Mouse (Mus musculus) neural tube, embryonic 14.5 days (tissue): ENCODE results near the gene Txndc11. TPM values are rescaled to one million over a fixed set of nuclear protein-coding genes. Genes with fewer than 3 reads are reported as not detected.
"Not testable (repeated sequence)": the region's sequence is repeated elsewhere in the genome, so short reads cannot be mapped to it uniquely, and the experiment has no call there.

Experiments used
- ATAC-seq: fragments of 200-750 bp; cut with Nextera tagmentation; 2 replicates; pipeline ENCODE4 v1.8.0; 2017; ENCODE audit warnings: low read depth, mild to moderate bottlenecking, moderate TSS enrichment, moderate library complexity
- H3K27ac ChIP-seq: fragments of 300-500 bp; sonication (generic); 2 replicates; pipeline ENCODE4 v1.5.1; 2014; ENCODE audit warnings: low read depth, mild to moderate bottlenecking, control low read depth, low read length, moderate library complexity, mixed read lengths
- H3K27me3 ChIP-seq: fragments of 300-500 bp; sonication (generic); 2 replicates; pipeline ENCODE4 v1.6.1; 2014; ENCODE audit warnings: low read length; ENCODE audit not compliant: control insufficient read depth, insufficient read depth
- H3K36me3 ChIP-seq: fragments of 300-500 bp; sonication (generic); 2 replicates; pipeline ENCODE4 v1.6.1; 2014; ENCODE audit warnings: low read length, mixed read lengths; ENCODE audit not compliant: control insufficient read depth, insufficient read depth
- H3K4me1 ChIP-seq: fragments of 300-500 bp; sonication (generic); 2 replicates; pipeline ENCODE4 v1.6.1; 2014; ENCODE audit warnings: low read length; ENCODE audit not compliant: control insufficient read depth, insufficient read depth
- H3K4me2 ChIP-seq: fragments of 300-500 bp; sonication (generic); 2 replicates; pipeline ENCODE4 v1.6.1; 2014; ENCODE audit warnings: mild to moderate bottlenecking, low read depth, low read length, control low read depth
- H3K4me3 ChIP-seq: fragments of 300-500 bp; sonication (generic); 2 replicates; pipeline ENCODE4 v1.5.1; 2014; ENCODE audit warnings: low read depth, low read length, control low read depth, mixed read lengths
- H3K9ac ChIP-seq: fragments of 300-500 bp; sonication (generic); replicated peaks from 2 replicates; pipeline ENCODE4 v1.6.1; 2014; ENCODE audit warnings: low read depth, mild to moderate bottlenecking, control low read depth, low read length, mixed read lengths
- H3K9me3 ChIP-seq: fragments of 300-500 bp; sonication (generic); 2 replicates; pipeline ENCODE4 v1.6.1; 2016; ENCODE audit warnings: low read length; ENCODE audit not compliant: control insufficient read depth
- WGBS: fragments of 180-500 bp; shearing (Covaris S2); extraction: QIAGEN DNeasy Blood & Tissue Kit; methylation state at CpG from one replicate; pipeline ENCODE4 v1.1.7; 2014; 5-methylcytosine and 5-hydroxymethylcytosine counted together
- polyA plus RNA-seq: library from polyadenylated mRNA; unstranded; fragments of >200 nt; fragmentation: Nextera tagmentation; extraction: Ambion mirVana; gene quantifications from 2 replicates; pipeline ENCODE4 v1.2.1, GENCODE M21; 2014

Txndc11 gene
- polyA plus RNA-seq, 1 experiment from 2014 or later = 33.0 TPM

DNA sequence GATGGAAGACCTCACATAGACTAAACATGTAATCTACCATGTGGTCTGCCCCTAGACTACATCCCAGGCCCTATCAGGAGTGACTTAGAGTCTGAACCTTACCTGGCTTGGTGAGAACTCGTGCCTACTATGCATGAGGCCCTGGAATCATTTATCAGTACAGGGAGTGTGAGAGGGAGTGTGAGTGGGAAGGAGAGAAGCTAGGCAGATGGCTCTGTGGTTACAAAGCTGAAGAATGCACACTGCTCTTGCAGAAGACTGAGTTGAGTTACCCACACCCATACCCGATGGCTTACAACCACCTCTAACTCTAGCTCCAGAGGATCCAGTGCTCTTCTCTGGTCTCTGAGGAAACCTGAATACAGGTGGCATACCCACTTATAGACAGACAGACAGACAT lies 32.0 kb upstream of the Txndc11 start:
- ATAC-seq = no peak

DNA sequence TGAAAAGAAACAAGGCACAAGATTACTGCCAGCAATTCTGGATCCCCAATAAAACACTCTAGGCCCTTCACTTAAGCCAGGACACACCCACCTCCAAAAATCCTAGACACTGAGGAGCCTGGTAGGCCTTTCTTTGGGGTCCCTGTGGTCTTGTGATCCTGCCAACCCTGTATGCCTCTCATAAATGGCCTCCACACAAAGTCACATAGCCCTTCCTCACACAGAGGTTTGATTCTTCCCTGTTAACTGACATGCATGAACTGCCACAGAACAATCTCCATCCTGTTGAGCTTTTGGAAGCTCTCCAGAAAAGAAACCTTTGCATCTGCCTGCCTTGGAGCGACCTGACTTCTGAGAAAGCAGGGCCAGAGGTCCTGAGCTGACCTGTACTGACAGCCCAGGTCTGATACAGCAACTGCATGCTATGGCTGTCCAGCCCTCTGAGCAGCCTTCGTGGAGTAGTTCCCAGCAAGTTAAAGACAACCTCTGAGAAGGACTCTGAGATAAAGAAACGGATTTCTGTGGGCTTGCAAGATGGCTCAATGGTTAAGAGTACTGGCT lies 30.3 kb upstream of the Txndc11 start:
- Histone ChIP-seq H3K4me3 (no peak overlapping the region), H3K27me3 (no peaks in the 10 kb centered on the region), H3K4me1 (no peaks in the 10 kb centered on the region), H3K4me2 (no peak overlapping the region), H3K27ac (no peak overlapping the region), H3K9ac (no peak overlapping the region), H3K9me3 (no peaks in the 10 kb centered on the region), H3K36me3 (no peaks in the 10 kb centered on the region; the same call in 1 of the 2 replicates)
- WGBS = 75% methylated on average over 3 of the region's 3 CpGs
- ATAC-seq = no peak

More for the DNA sequence above, 32.0 kb upstream of the Txndc11 start:
- Histone ChIP-seq H3K4me3 (no peak overlapping the region), H3K27ac (no peak overlapping the region), H3K9me3 (no peaks in the 10 kb centered on the region), H3K36me3 (no peaks in the 10 kb centered on the region; the same call in 1 of the 2 replicates), H3K4me2 (no peak overlapping the region), H3K9ac (no peak overlapping the region), H3K27me3 (no peaks in the 10 kb centered on the region), H3K4me1 (no peaks in the 10 kb centered on the region)
- WGBS = 93% methylated on average over 2 of the region's 2 CpGs

- H3K4me2 ChIP-seq, H3K4me3 ChIP-seq, H3K4me1 ChIP-seq, H3K27ac ChIP-seq, H3K27me3 ChIP-seq, H3K9ac ChIP-seq, ATAC-seq, H3K9me3 ChIP-seq: not testable (repeated sequence)
- WGBS = 76% methylated on average over 1 of the region's 3 CpGs
- peaks cover 31% of the 10 kb centered on the region for H3K36me3 ChIP-seq
Observed at GRCm38 (mm10) chr16:11157721-11158120, 23.3 kb upstream of the Txndc11 start.

DNA sequence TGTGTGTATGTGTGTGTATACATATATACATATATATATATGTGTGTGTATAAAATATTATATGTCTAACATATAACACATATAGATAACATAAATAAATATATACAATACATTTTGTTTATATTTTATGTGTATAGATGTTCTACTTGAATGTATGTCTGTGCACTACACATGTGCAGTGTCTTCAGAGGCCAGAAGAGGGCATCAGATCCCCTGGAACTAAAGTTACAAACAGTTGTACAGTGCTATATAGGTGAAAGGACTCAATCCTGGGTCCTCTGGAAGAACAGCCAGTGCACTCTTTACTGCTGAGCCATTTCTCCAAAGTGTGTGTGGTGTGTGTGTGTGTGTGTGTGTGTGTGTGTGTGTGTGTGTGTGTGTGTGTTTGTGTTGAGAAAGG lies 20.1 kb upstream of the Txndc11 start:
- H3K4me3 ChIP-seq = no peak overlapping the region
- ATAC-seq = no peak
- H3K27ac ChIP-seq = no peak overlapping the region
- no peaks in the 10 kb centered on the region for H3K9me3 ChIP-seq
- H3K36me3 ChIP-seq = peaks cover 39% of the 10 kb centered on the region
- no peaks in the 10 kb centered on the region for H3K4me1 ChIP-seq
- H3K4me2 ChIP-seq = no peak overlapping the region
- no peak overlapping the region for H3K9ac ChIP-seq
- no peaks in the 10 kb centered on the region for H3K27me3 ChIP-seq

GRCm38 (mm10) chr16:11143706-11144483 lies 9.4 kb upstream of the Txndc11 start:
- not testable (repeated sequence) for H3K27ac ChIP-seq, ATAC-seq, H3K4me1 ChIP-seq, H3K4me2 ChIP-seq, H3K9me3 ChIP-seq, H3K9ac ChIP-seq, H3K4me3 ChIP-seq, H3K27me3 ChIP-seq
- peaks cover 40% of the 10 kb centered on the region for H3K36me3 ChIP-seq
- 20% methylated on average over 53 of the region's 56 CpGs for WGBS

- Histone ChIP-seq H3K27ac (peak overlapping the region; percentile 89), H3K36me3 (peaks cover 12% of the 10 kb centered on the region; the same call in 1 of the 2 replicates), H3K4me3 (peak overlapping the region; percentile 96), H3K4me2 (peak overlapping the region; percentile 65), H3K27me3 (no peaks in the 10 kb centered on the region), H3K4me1 (peaks cover 22% of the 10 kb centered on the region), H3K9ac (peak overlapping the region; percentile 90), H3K9me3 (no peaks in the 10 kb centered on the region)
- ATAC-seq = no peak; the same call in none of the 2 replicates
- WGBS = under 1% methylated on average over 34 of the region's 34 CpGs
Observed at GRCm38 (mm10) chr16:11133476-11134347, 738 bp downstream of the Txndc11 start.

DNA sequence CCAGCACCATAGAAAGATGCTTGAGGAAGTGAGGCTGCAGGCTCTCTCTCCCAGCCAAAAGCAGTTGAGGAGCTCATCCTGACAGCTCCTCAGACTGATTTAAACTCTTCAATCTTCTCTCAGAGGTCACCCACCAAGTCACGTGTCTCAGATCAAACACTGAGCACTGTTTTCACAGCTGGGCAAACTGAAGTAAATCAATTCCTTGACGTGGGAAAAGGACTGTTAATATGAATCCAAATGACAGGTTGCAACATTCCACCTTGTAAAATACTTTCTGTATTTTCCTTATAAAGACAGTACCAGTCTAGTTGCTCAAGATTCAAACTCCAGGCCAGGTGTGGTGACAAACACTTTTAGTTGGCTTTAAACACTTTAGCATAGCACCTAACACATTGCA lies 1.6 kb downstream of the Txndc11 start:
- 9% methylated on average over 2 of the region's 2 CpGs for WGBS
- peak overlapping the region; percentile 65 for H3K4me2 ChIP-seq
- H3K27ac ChIP-seq = no peak overlapping the region
- H3K4me3 ChIP-seq = peak overlapping the region; percentile 96
- peaks cover 22% of the 10 kb centered on the region for H3K4me1 ChIP-seq
- H3K9me3 ChIP-seq = no peaks in the 10 kb centered on the region
- H3K9ac ChIP-seq = no peak overlapping the region; the same call in 1 of the 2 replicates
- no peak for ATAC-seq
- H3K27me3 ChIP-seq = no peaks in the 10 kb centered on the region
- peaks cover 14% of the 10 kb centered on the region; the same call in 1 of the 2 replicates for H3K36me3 ChIP-seq

DNA sequence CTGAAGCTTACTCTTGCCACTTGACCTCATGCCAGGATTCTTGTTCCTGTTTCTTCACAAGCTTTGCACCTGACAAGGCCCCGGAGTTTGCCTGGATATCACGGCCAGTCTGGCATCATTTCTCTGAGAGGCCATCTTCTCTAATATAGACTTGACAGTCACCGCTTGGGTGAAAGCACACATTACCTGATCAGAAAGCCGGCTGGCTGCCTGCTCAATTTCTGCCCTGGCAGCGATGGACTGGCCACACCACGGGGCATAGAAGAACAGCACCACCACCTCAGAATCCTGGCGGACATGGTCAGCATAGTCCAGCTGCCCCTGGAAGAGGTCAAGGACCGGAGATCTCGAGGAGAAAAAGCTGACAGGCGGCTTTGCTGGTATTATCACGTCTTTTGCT lies 6.1 kb downstream of the Txndc11 start:
- 90% methylated on average over 11 of the region's 11 CpGs for WGBS
- H3K27me3 ChIP-seq = no peaks in the 10 kb centered on the region
- ATAC-seq = no peak

More for the DNA sequence above, 6.1 kb downstream of the Txndc11 start:
- Histone ChIP-seq H3K36me3 (peaks cover 10% of the 10 kb centered on the region; the same call in 1 of the 2 replicates), H3K27ac (no peak overlapping the region), H3K4me1 (peaks cover 14% of the 10 kb centered on the region), H3K4me2 (no peak overlapping the region), H3K9ac (no peak overlapping the region), H3K4me3 (no peak overlapping the region), H3K9me3 (no peaks in the 10 kb centered on the region)
